Mouse (Mus musculus) myocyte (in vitro differentiated cells): ENCODE results near the gene Gm13889. TPM values are rescaled to one million over a fixed set of nuclear protein-coding genes. Genes with fewer than 3 reads are reported as not detected.

Source experiments
- H3K27me3 ChIP-seq: one replicate; pipeline ENCODE4 v1.6.1; 2011; ENCODE audit not compliant: control insufficient read depth, insufficient read depth, insufficient read length
- H3K36me3 ChIP-seq: one replicate; pipeline ENCODE4 v1.6.1; 2011; ENCODE audit not compliant: control insufficient read depth, insufficient read depth
- H3K4me2 ChIP-seq: one replicate; pipeline ENCODE4 v1.6.1; 2011; ENCODE audit warnings: low read depth, control low read depth
- H3K4me3 ChIP-seq: one replicate; pipeline ENCODE4 v1.5.1; 2011; ENCODE audit warnings: mild to moderate bottlenecking, control low read depth, moderate library complexity
- H3K79me2 ChIP-seq: one replicate; pipeline ENCODE4 v1.6.1; 2011; ENCODE audit not compliant: control insufficient read depth, insufficient read depth
- H3ac ChIP-seq: one replicate; pipeline ENCODE4 v1.6.1; 2011; ENCODE audit not compliant: control insufficient read depth, insufficient read length
- CEBPB ChIP-seq: IDR thresholded peaks from 2 replicates; pipeline ENCODE4 v1.6.1; 2011; ENCODE audit warnings: mild to moderate bottlenecking, moderate library complexity; ENCODE audit not compliant: poor library complexity, insufficient read depth, severe bottlenecking
- E2F4 ChIP-seq: IDR thresholded peaks from one replicate; pipeline ENCODE4 v1.6.1; 2011; ENCODE audit warnings: mild to moderate bottlenecking, control low read depth, moderate library complexity; ENCODE audit not compliant: insufficient read depth
- MAX ChIP-seq: IDR thresholded peaks from one replicate; pipeline ENCODE4 v1.6.1; 2011; ENCODE audit warnings: low read depth, mild to moderate bottlenecking, control low read depth
- MYOD1 ChIP-seq, 3 experiments: IDR thresholded peaks; one replicate each; pipeline ENCODE4 v1.6.1; 2011; ENCODE audit warnings: control low read depth in 2 of 3, low read depth in 2 of 3, mild to moderate bottlenecking in 2 of 3, moderate library complexity in 1 of 3; ENCODE audit not compliant: insufficient read length in 2 of 3, control insufficient read depth in 1 of 3
- MYOG ChIP-seq, 3 experiments: IDR thresholded peaks; one replicate each; pipeline ENCODE4 v1.6.1; 2011; ENCODE audit warnings: control low read depth in 2 of 3, low read depth in 2 of 3, mild to moderate bottlenecking in 2 of 3; ENCODE audit not compliant: insufficient read length in 2 of 3, control insufficient read depth in 1 of 3, insufficient read depth in 1 of 3
- POLR2A ChIP-seq: IDR thresholded peaks from one replicate; pipeline ENCODE4 v1.6.1; 2011; ENCODE audit warnings: low read depth, mild to moderate bottlenecking, control low read depth, moderate library complexity; ENCODE audit not compliant: insufficient read length
- POLR2AphosphoS2 ChIP-seq: IDR thresholded peaks from one replicate; pipeline ENCODE4 v1.6.1; 2011; ENCODE audit warnings: low read depth, control low read depth; ENCODE audit not compliant: insufficient read length
- REST ChIP-seq: IDR thresholded peaks from one replicate; pipeline ENCODE4 v1.6.1; 2011; ENCODE audit warnings: mild to moderate bottlenecking, control low read depth, moderate library complexity; ENCODE audit not compliant: insufficient read depth, insufficient read length
- SRF ChIP-seq: IDR thresholded peaks from one replicate; pipeline ENCODE4 v1.6.1; 2011; ENCODE audit warnings: low read depth; ENCODE audit not compliant: control insufficient read depth, insufficient read length
- TCF12 ChIP-seq: IDR thresholded peaks from one replicate; pipeline ENCODE4 v1.6.1; 2011; ENCODE audit warnings: mild to moderate bottlenecking, control low read depth; ENCODE audit not compliant: poor library complexity, insufficient read depth, severe bottlenecking
- TCF3 ChIP-seq: IDR thresholded peaks from one replicate; pipeline ENCODE4 v1.6.1; 2011; ENCODE audit warnings: low read depth, control low read depth; ENCODE audit not compliant: insufficient read length
- USF1 ChIP-seq: IDR thresholded peaks from one replicate; pipeline ENCODE4 v1.6.1; 2011; ENCODE audit warnings: low read depth, mild to moderate bottlenecking, control low read depth, moderate library complexity
- polyA plus RNA-seq: library from polyadenylated mRNA; unstranded; fragments of >200 nt; fragmentation: generic; extraction: Trizol; gene quantifications from one replicate; pipeline ENCODE4 v1.2.1, GENCODE M21; 2012; ENCODE audit warnings: missing spikeins

Gm13889 gene
- polyA plus RNA-seq, 1 experiment, result 6.1 TPM

DNA sequence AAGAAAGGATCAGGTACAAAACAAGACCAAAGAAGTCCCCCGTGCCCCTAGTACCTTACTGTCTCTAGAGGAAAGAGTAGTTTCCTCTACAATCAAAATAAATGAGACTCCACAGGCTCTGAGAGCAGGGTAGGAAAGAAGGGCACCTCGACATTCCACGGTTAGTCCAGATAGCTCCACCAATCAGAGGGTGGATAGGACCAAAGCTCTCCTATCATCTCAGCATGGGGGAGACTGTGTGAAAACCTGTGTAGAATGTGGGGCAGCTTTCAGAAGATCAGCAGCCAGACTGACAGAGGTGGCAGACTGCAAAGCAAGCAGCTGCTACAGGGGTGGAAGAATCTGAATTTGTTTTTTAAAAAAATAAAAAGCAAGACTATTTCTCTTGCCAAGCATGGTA is 35.8 kb upstream of the Gm13889 start:
- Histone ChIP-seq H3K4me2 (no peak overlapping the region), H3ac (no peak overlapping the region), H3K27me3 (no peaks in the 10 kb centered on the region), H3K79me2 (no peaks in the 10 kb centered on the region), H3K36me3 (peaks cover 28% of the 10 kb centered on the region), H3K4me3 (no peak overlapping the region)
- TF ChIP-seq MAX, result no peak
- no peak for TF ChIP-seq SRF
- no peak for TF ChIP-seq TCF3
- no peak for TF ChIP-seq POLR2A
- TF ChIP-seq REST, result no peak
- no peak for TF ChIP-seq E2F4
- no peak for TF ChIP-seq TCF12
- TF ChIP-seq USF1, result no peak
- no peak for TF ChIP-seq POLR2AphosphoS2
- no peak for TF ChIP-seq MYOG (IDR thresholded peaks at IDR 0.05; ENCODE audit: control insufficient read depth in 1 of 3, insufficient read depth in 1 of 3, insufficient read length in 2 of 3, low read depth in 2 of 3)
- no peak for TF ChIP-seq CEBPB

DNA sequence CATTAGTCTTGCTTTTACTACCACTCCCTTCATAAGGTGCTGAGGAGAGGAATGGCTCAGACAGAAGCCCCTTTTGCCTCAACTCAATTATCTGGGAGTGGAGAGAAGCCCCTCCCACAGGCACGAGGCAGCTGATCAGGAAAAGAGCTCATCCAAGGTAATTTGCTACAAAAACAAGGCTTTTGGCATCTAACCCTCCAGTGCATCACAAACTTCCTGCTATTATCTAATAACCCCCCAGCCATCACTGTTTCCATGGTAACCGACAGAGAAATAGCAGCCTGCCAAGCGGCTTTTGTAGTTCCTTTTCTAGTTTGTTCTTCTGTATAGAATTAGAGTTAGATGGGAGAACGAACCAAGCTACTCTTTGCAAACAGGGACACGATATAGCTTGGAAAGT is 35.3 kb upstream of the Gm13889 start:
- Histone ChIP-seq H3K27me3 (no peaks in the 10 kb centered on the region), H3ac (no peak overlapping the region), H3K36me3 (peaks cover 32% of the 10 kb centered on the region), H3K79me2 (no peaks in the 10 kb centered on the region), H3K4me3 (no peak overlapping the region), H3K4me2 (no peak overlapping the region)
- TF ChIP-seq E2F4 (no peak), SRF (no peak), USF1 (no peak), POLR2AphosphoS2 (no peak), REST (no peak), TCF12 (no peak), MYOD1 (IDR thresholded peaks at IDR 0.05; ENCODE audit: control insufficient read depth in 1 of 3, insufficient read length in 2 of 3, low read depth in 2 of 3) (no peak), CEBPB (no peak), MAX (no peak), TCF3 (no peak), MYOG (IDR thresholded peaks at IDR 0.05; ENCODE audit: control insufficient read depth in 1 of 3, insufficient read depth in 1 of 3, insufficient read length in 2 of 3, low read depth in 2 of 3) (no peak), POLR2A (no peak)

- Histone ChIP-seq H3K36me3 (peaks cover 32% of the 10 kb centered on the region), H3ac (no peak overlapping the region), H3K4me3 (no peak overlapping the region), H3K27me3 (no peaks in the 10 kb centered on the region), H3K79me2 (no peaks in the 10 kb centered on the region), H3K4me2 (no peak overlapping the region)
- TF ChIP-seq POLR2A (no peak), POLR2AphosphoS2 (no peak)
These were observed 34.3 kb upstream of the Gm13889 start for GRCm38 (mm10) chr2:93991336-93991735.

DNA sequence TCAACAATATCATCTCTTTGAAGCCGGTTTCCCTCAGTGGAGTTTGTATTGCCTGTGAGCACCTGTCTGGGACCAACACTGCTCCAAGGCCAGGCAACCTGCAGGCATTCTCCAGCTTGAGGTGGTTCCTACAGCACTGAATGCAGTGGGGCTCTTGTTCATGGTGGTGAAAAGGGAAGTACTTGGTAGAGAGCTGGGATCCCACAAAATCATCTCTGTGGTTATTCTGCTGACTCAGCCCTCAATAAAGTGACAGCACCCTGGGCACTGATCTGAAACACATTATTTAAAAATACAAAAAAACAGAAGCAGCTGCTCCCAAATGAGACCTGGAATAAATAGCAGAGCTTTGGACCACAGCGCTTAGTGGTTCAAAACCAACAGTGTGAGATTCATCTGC is 31.4 kb upstream of the Gm13889 start:
- Histone ChIP-seq H3K79me2 (no peaks in the 10 kb centered on the region), H3K4me3 (no peak overlapping the region), H3ac (no peak overlapping the region), H3K36me3 (peaks cover 31% of the 10 kb centered on the region), H3K27me3 (no peaks in the 10 kb centered on the region), H3K4me2 (no peak overlapping the region)
- TF ChIP-seq SRF, result no peak
- TF ChIP-seq POLR2AphosphoS2, result no peak
- no peak for TF ChIP-seq USF1
- TF ChIP-seq POLR2A, result no peak
- TF ChIP-seq MAX, result no peak
- TF ChIP-seq MYOG (IDR thresholded peaks at IDR 0.05; ENCODE audit: control insufficient read depth in 1 of 3, insufficient read depth in 1 of 3, insufficient read length in 2 of 3, low read depth in 2 of 3), result no peak
- TF ChIP-seq TCF3, result no peak
- TF ChIP-seq E2F4, result no peak
- TF ChIP-seq CEBPB, result no peak
- TF ChIP-seq MYOD1 (IDR thresholded peaks at IDR 0.05; ENCODE audit: control insufficient read depth in 1 of 3, insufficient read length in 2 of 3, low read depth in 2 of 3), result no peak
- TF ChIP-seq TCF12, result no peak
- no peak for TF ChIP-seq REST

GRCm38 (mm10) chr2:93982457-93983235 is 25.6 kb upstream of the Gm13889 start:
- Histone ChIP-seq H3K36me3 (peaks cover 45% of the 10 kb centered on the region), H3K79me2 (no peaks in the 10 kb centered on the region), H3K4me3 (no peak overlapping the region), H3ac (no peak overlapping the region), H3K27me3 (no peaks in the 10 kb centered on the region), H3K4me2 (no peak overlapping the region)
- TF ChIP-seq USF1 (no peak), POLR2A (no peak), SRF (no peak), E2F4 (no peak), MYOD1 (IDR thresholded peaks at IDR 0.05; ENCODE audit: control insufficient read depth in 1 of 3, insufficient read length in 2 of 3, low read depth in 2 of 3) (no peak), CEBPB (no peak), TCF12 (no peak), TCF3 (no peak), POLR2AphosphoS2 (no peak)
